Mouse (Mus musculus): Measurements from ENCODE around the gene Lcn8. TPM values are rescaled to one million over a fixed set of nuclear protein-coding genes. Genes with fewer than 3 reads are reported as not detected.

Gene Lcn8
- polyA plus RNA-seq (2011; ENCODE audit: insufficient read depth, insufficient read length, low replicate concordance, missing spikeins): not detected in 2 replicates

GRCm38 (mm10) chr2:25652902-25653301, at the start of gene Lcn8:
Lcn8 (plus strand) TSS chr2:25653120.
- no peak for TF ChIP-seq POLR2A (IDR thresholded peaks at IDR 0.05; ENCODE audit: borderline replicate concordance, control insufficient read depth, low read depth, low read length)
- TF ChIP-seq CTCF (IDR thresholded peaks at IDR 0.05; ENCODE audit: control insufficient read depth, insufficient read depth, low read length): no peak
- H3K4me1 ChIP-seq (ENCODE audit: control insufficient read depth, insufficient read depth, low read length): no peaks in the 10 kb centered on the region
- no peak within 1 kb of the TSS for H3K4me3 ChIP-seq (replicated peaks; ENCODE audit: control insufficient read depth, low read depth, low read length)
- no peak within 1 kb of the TSS for H3K27ac ChIP-seq (ENCODE audit: control insufficient read depth, insufficient read depth, low read depth, low read length, poor library complexity)
- 64% methylated on average over 2 of the region's 2 CpGs for WGBS

- peak within 1 kb of the TSS; percentile 97 for H3K4me3 ChIP-seq (replicated peaks; ENCODE audit: control insufficient read depth, low read depth, low read length)
- H3K27ac ChIP-seq (ENCODE audit: control insufficient read depth, insufficient read depth, low read depth, low read length, poor library complexity): peak within 1 kb of the TSS; percentile 77
- TF ChIP-seq CTCF (IDR thresholded peaks at IDR 0.05; ENCODE audit: control insufficient read depth, insufficient read depth, low read length) (no peak), POLR2A (IDR thresholded peaks at IDR 0.05; ENCODE audit: borderline replicate concordance, control insufficient read depth, low read depth, low read length) (peak; percentile 92; the same call in 1 of the 2 replicates)
- under 1% methylated on average over 80 of the region's 80 CpGs for WGBS
- no peaks in the 10 kb centered on the region for H3K4me1 ChIP-seq (ENCODE audit: control insufficient read depth, insufficient read depth, low read length)
These were observed 44.9 kb upstream of the Lcn8 start, which contains the start of gene Rabl6 for GRCm38 (mm10) chr2:25607761-25608622. Rabl6 (minus strand) TSS chr2:25608521.

GRCm38 (mm10) chr2:25608671-25609070, 44.2 kb upstream of the Lcn8 start:
- Histone ChIP-seq H3K27ac (ENCODE audit: control insufficient read depth, insufficient read depth, low read depth, low read length, poor library complexity) (no peak overlapping the region), H3K4me3 (replicated peaks; ENCODE audit: control insufficient read depth, low read depth, low read length) (no peak overlapping the region), H3K4me1 (ENCODE audit: control insufficient read depth, insufficient read depth, low read length) (no peaks in the 10 kb centered on the region)
- WGBS: 46% methylated on average over 10 of the region's 10 CpGs
- TF ChIP-seq CTCF (IDR thresholded peaks at IDR 0.05; ENCODE audit: control insufficient read depth, insufficient read depth, low read length) (no peak), POLR2A (IDR thresholded peaks at IDR 0.05; ENCODE audit: borderline replicate concordance, control insufficient read depth, low read depth, low read length) (no peak)

- Histone ChIP-seq H3K4me1 (ENCODE audit: control insufficient read depth, insufficient read depth, low read length) (no peaks in the 10 kb centered on the region), H3K27ac (ENCODE audit: control insufficient read depth, insufficient read depth, low read depth, low read length, poor library complexity) (no peak overlapping the region), H3K4me3 (replicated peaks; ENCODE audit: control insufficient read depth, low read depth, low read length) (no peak overlapping the region)
- WGBS: 26% methylated on average over 22 of the region's 22 CpGs
- TF ChIP-seq CTCF (IDR thresholded peaks at IDR 0.05; ENCODE audit: control insufficient read depth, insufficient read depth, low read length) (no peak), POLR2A (IDR thresholded peaks at IDR 0.05; ENCODE audit: borderline replicate concordance, control insufficient read depth, low read depth, low read length) (no peak)
These were observed 36.5 kb upstream of the Lcn8 start for GRCm38 (mm10) chr2:25616398-25616797.

- TF ChIP-seq POLR2A (IDR thresholded peaks at IDR 0.05; ENCODE audit: borderline replicate concordance, control insufficient read depth, low read depth, low read length): no peak
- TF ChIP-seq CTCF (IDR thresholded peaks at IDR 0.05; ENCODE audit: control insufficient read depth, insufficient read depth, low read length): no peak
- Histone ChIP-seq H3K4me3 (replicated peaks; ENCODE audit: control insufficient read depth, low read depth, low read length) (no peak within 1 kb of the TSS), H3K27ac (ENCODE audit: control insufficient read depth, insufficient read depth, low read depth, low read length, poor library complexity) (no peak within 1 kb of the TSS), H3K4me1 (ENCODE audit: control insufficient read depth, insufficient read depth, low read length) (no peaks in the 10 kb centered on the region; the same call in 1 of the 2 replicates)
- 65% methylated on average over 3 of the region's 3 CpGs for WGBS
These were observed 35.3 kb upstream of the Lcn8 start, which contains the start of gene Ccdc183 for GRCm38 (mm10) chr2:25617578-25617977. Ccdc183 (minus strand) TSS chr2:25617678.

- H3K27ac ChIP-seq (ENCODE audit: control insufficient read depth, insufficient read depth, low read depth, low read length, poor library complexity): no peak overlapping the region
- TF ChIP-seq CTCF (IDR thresholded peaks at IDR 0.05; ENCODE audit: control insufficient read depth, insufficient read depth, low read length): no peak
- no peak for TF ChIP-seq POLR2A (IDR thresholded peaks at IDR 0.05; ENCODE audit: borderline replicate concordance, control insufficient read depth, low read depth, low read length)
- no peaks in the 10 kb centered on the region; the same call in 1 of the 2 replicates for H3K4me1 ChIP-seq (ENCODE audit: control insufficient read depth, insufficient read depth, low read length)
- 28% methylated on average over 6 of the region's 6 CpGs for WGBS
- H3K4me3 ChIP-seq (replicated peaks; ENCODE audit: control insufficient read depth, low read depth, low read length): no peak overlapping the region
These were observed 32.5 kb upstream of the Lcn8 start for GRCm38 (mm10) chr2:25620386-25620785.

GRCm38 (mm10) chr2:25620852-25621228, 32.1 kb upstream of the Lcn8 start:
- WGBS: 38% methylated on average over 4 of the region's 4 CpGs
- Histone ChIP-seq H3K27ac (ENCODE audit: control insufficient read depth, insufficient read depth, low read depth, low read length, poor library complexity) (no peak overlapping the region), H3K4me1 (ENCODE audit: control insufficient read depth, insufficient read depth, low read length) (no peaks in the 10 kb centered on the region; the same call in 1 of the 2 replicates), H3K4me3 (replicated peaks; ENCODE audit: control insufficient read depth, low read depth, low read length) (no peak overlapping the region)
- TF ChIP-seq POLR2A (IDR thresholded peaks at IDR 0.05; ENCODE audit: borderline replicate concordance, control insufficient read depth, low read depth, low read length) (no peak), CTCF (IDR thresholded peaks at IDR 0.05; ENCODE audit: control insufficient read depth, insufficient read depth, low read length) (no peak)

Measured in bone marrow, adult 2 months (tissue).